Mouse (Mus musculus) A20 (cell line): ENCODE data around the gene 4930522H14Rik.

Source experiments
- DNase-seq: peaks from one replicate; pipeline ENCODE4 v3.0.0-alpha.2; 2011; ENCODE audit warnings: low read depth, low spot score

Gene 4930522H14Rik

GRCm38 (mm10) chr4:109475577-109476553 is 55.2 kb downstream of the 4930522H14Rik start:
- peak; percentile 60 for DNase-seq

- no peak for DNase-seq
Measured at GRCm38 (mm10) chr4:109475078-109475477, 56.0 kb downstream of the 4930522H14Rik start.

GRCm38 (mm10) chr4:109472566-109472965 is 58.5 kb downstream of the 4930522H14Rik start:
- DNase-seq: no peak

- peak; percentile 26 for DNase-seq
Measured at GRCm38 (mm10) chr4:109471606-109472005, 59.5 kb downstream of the 4930522H14Rik start.

GRCm38 (mm10) chr4:109467687-109468086 is 63.4 kb downstream of the 4930522H14Rik start:
- DNase-seq: no peak

GRCm38 (mm10) chr4:109463892-109464291 is 67.2 kb downstream of the 4930522H14Rik start:
- DNase-seq: no peak

- no peak for DNase-seq
Measured at GRCm38 (mm10) chr4:109460421-109461179, 70.5 kb downstream of the 4930522H14Rik start.

- peak; percentile 67 for DNase-seq
Measured at GRCm38 (mm10) chr4:109456821-109457220, 74.3 kb downstream of the 4930522H14Rik start.
